Mouse (Mus musculus): ENCODE results near the gene Apaf1. TPM values are rescaled to one million over a fixed set of nuclear protein-coding genes. Genes with fewer than 3 reads are reported as not detected.

Apaf1 gene
- polyA plus RNA-seq, 1 experiment from 2014 or later: 25.9 TPM

DNA sequence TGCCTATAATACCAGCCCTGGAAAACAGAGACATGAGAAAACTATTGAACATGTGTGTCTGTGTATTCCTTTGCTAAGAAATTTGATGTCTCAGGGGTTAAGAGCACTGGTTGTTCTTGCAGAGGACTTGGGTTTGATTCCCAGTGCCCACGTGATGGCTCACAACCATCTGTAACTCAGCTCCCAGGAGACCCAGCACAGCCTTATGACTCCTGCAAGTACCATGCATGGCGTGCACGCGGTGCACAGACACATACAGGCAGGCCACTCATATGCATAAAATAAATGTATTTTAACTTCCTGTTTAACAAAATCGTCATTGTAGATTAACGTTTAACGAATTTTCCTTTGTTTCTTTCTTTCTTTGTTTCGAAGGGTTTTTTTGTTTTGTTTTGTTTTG, 15.5 kb upstream of the Apaf1 start:
- no peak overlapping the region for H3K27ac ChIP-seq (replicated peaks; ENCODE audit: low read depth, low read length)
- H3K27me3 ChIP-seq (replicated peaks; ENCODE audit: control insufficient read depth, insufficient read depth, low read length): no peaks in the 10 kb centered on the region
- H3K4me3 ChIP-seq (ENCODE audit: low read depth, low read length): no peak overlapping the region
- no peak overlapping the region for H3K4me2 ChIP-seq (ENCODE audit: low read depth, low read length)
- no peaks in the 10 kb centered on the region for H3K4me1 ChIP-seq (ENCODE audit: control insufficient read depth, insufficient read depth, low read length)
- 92% methylated on average over 8 of the region's 8 CpGs for WGBS
- H3K9me3 ChIP-seq (ENCODE audit: control insufficient read depth, low read length): no peaks in the 10 kb centered on the region
- ATAC-seq (ENCODE audit: low read depth) (no peak), DNase-seq (ENCODE audit: low spot score) (no peak)
- H3K9ac ChIP-seq (ENCODE audit: low read depth, low read length): no peak overlapping the region
- peaks cover 64% of the 10 kb centered on the region for H3K36me3 ChIP-seq (ENCODE audit: control insufficient read depth, insufficient read depth, low read length)

DNA sequence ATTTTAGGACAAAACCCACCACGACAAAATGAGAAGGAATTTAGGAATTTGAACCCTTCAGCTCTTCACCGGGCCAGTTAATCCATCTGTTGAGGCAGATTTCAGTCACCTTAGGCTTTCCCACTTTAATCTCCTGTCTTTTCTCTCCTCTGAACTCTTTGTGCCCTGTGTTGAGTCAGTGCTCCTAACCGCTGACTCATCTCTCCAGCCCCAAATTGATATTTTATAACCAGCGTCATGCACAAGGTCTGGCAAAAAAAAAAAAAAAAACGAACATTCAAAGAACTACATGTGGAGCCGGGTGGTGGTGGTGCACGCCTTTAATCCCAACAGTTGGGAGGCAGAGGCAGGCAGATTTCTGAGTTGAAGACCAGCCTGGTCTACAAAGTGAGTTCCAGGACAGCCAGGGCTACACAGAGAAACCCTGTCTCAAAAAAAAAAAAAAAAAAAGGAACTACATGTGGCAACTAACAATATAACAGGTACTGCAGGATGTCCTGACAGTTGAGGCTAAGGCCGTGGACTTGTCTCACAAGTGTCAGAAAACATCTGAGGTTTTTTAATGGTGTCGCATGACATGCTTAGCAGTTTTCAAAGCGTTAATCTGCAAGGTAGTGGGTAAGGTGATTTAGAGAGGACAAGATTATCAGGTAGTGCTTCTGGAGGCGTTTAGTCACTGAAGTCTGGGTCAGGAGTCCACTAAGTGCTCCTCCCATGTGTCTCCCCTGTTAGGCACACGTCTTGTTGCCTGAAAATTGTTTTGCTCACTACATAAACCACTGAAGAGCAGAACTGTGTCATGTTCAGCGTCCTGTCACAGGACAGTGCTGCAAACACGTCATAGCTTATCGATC, 11.9 kb upstream of the Apaf1 start:
- ATAC-seq (ENCODE audit: low read depth) (no peak), DNase-seq (ENCODE audit: low spot score) (no peak)
- Histone ChIP-seq H3K36me3 (ENCODE audit: control insufficient read depth, insufficient read depth, low read length) (peaks cover 51% of the 10 kb centered on the region), H3K27me3 (replicated peaks; ENCODE audit: control insufficient read depth, insufficient read depth, low read length) (no peaks in the 10 kb centered on the region), H3K27ac (replicated peaks; ENCODE audit: low read depth, low read length) (no peak overlapping the region), H3K4me1 (ENCODE audit: control insufficient read depth, insufficient read depth, low read length) (no peaks in the 10 kb centered on the region), H3K4me3 (ENCODE audit: low read depth, low read length) (no peak overlapping the region), H3K9me3 (ENCODE audit: control insufficient read depth, low read length) (no peaks in the 10 kb centered on the region), H3K4me2 (ENCODE audit: low read depth, low read length) (no peak overlapping the region), H3K9ac (ENCODE audit: low read depth, low read length) (no peak overlapping the region)
- WGBS: 85% methylated on average over 15 of the region's 15 CpGs

DNA sequence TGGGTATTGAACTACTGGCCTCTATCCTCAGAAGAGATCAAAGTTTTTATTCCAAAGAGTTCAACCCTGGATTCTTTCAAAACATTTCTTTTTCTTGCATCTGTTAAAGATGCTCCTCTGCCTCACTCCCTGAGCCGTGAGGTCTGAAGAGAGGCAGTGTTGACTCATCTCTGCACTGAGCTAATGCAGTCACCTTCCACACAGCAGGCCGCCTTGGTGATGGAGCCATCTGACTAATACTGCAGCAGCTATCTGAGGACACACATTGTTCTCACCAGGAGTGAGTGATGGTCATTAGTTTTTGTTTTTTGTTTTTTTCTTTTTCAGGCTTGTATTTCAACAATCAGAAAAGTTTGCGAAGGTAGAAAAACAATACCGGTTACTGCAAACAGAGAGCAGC, 10.2 kb upstream of the Apaf1 start:
- Histone ChIP-seq H3K36me3 (ENCODE audit: control insufficient read depth, insufficient read depth, low read length) (peaks cover 45% of the 10 kb centered on the region), H3K27me3 (replicated peaks; ENCODE audit: control insufficient read depth, insufficient read depth, low read length) (no peaks in the 10 kb centered on the region), H3K27ac (replicated peaks; ENCODE audit: low read depth, low read length) (no peak overlapping the region), H3K9me3 (ENCODE audit: control insufficient read depth, low read length) (no peaks in the 10 kb centered on the region), H3K9ac (ENCODE audit: low read depth, low read length) (no peak overlapping the region), H3K4me3 (ENCODE audit: low read depth, low read length) (no peak overlapping the region), H3K4me1 (ENCODE audit: control insufficient read depth, insufficient read depth, low read length) (no peaks in the 10 kb centered on the region), H3K4me2 (ENCODE audit: low read depth, low read length) (no peak overlapping the region)
- ATAC-seq (ENCODE audit: low read depth) (no peak), DNase-seq (ENCODE audit: low spot score) (no peak)
- 95% methylated on average over 4 of the region's 4 CpGs for WGBS

- 40% methylated on average over 12 of the region's 12 CpGs for WGBS
- peak overlapping the region; percentile 75 for H3K27ac ChIP-seq (replicated peaks; ENCODE audit: low read depth, low read length)
These were observed 890 bp upstream of the Apaf1 start for GRCm38 (mm10) chr10:91083393-91083927.

DNA sequence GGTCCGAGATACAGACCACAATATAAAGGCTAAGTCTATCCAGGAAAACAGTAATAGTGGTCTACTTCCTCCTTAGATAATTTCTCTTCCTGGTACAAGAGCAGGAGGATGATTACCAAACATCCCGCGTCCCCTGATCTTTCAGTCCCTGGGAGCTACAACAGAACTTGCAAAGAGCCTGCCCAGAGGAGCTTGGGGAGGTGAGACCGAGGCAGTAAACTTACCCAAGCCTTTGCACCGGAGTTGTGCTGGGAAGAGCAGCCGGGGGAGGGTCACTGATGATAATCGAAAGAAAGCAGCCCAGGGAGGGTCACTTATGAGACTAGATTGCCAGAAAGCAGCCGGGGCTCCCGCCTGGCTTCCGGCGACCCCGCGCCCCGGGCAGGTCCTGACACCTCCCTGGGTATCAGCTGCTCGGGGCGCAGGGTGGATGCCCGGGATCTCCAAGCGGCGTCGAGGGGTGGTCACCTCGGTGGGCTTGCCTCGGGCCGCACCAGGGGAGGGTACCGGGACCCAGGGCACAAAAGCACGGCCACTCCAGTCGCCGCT, 537 bp downstream of the Apaf1 start:
- DNase-seq (ENCODE audit: low spot score): peak; percentile 47
- under 1% methylated on average over 18 of the region's 27 CpGs for WGBS
- Histone ChIP-seq H3K36me3 (ENCODE audit: control insufficient read depth, insufficient read depth, low read length) (peaks cover 29% of the 10 kb centered on the region), H3K27ac (replicated peaks; ENCODE audit: low read depth, low read length) (peak overlapping the region; percentile 87), H3K4me1 (ENCODE audit: control insufficient read depth, insufficient read depth, low read length) (peaks cover 6% of the 10 kb centered on the region; the same call in 1 of the 2 replicates), H3K9me3 (ENCODE audit: control insufficient read depth, low read length) (no peaks in the 10 kb centered on the region), H3K27me3 (replicated peaks; ENCODE audit: control insufficient read depth, insufficient read depth, low read length) (no peaks in the 10 kb centered on the region), H3K4me2 (ENCODE audit: low read depth, low read length) (peak overlapping the region; percentile 70), H3K4me3 (ENCODE audit: low read depth, low read length) (peak overlapping the region; percentile 95), H3K9ac (ENCODE audit: low read depth, low read length) (peak overlapping the region; percentile 85)
- ATAC-seq (ENCODE audit: low read depth): peak; percentile 11

More at GRCm38 (mm10) chr10:91083393-91083927, 890 bp upstream of the Apaf1 start:
- no peak for DNase-seq (ENCODE audit: low spot score)
- H3K36me3 ChIP-seq (ENCODE audit: control insufficient read depth, insufficient read depth, low read length): peaks cover 15% of the 10 kb centered on the region; the same call in 1 of the 2 replicates
- peak overlapping the region; percentile 95 for H3K4me3 ChIP-seq (ENCODE audit: low read depth, low read length)
- no peaks in the 10 kb centered on the region for H3K27me3 ChIP-seq (replicated peaks; ENCODE audit: control insufficient read depth, insufficient read depth, low read length)
- no peaks in the 10 kb centered on the region for H3K9me3 ChIP-seq (ENCODE audit: control insufficient read depth, low read length)
- H3K9ac ChIP-seq (ENCODE audit: low read depth, low read length): peak overlapping the region; percentile 88
- no peak; the same call in 1 of the 2 replicates for ATAC-seq (ENCODE audit: low read depth)
- H3K4me2 ChIP-seq (ENCODE audit: low read depth, low read length): peak overlapping the region; percentile 69
- peaks cover 6% of the 10 kb centered on the region; the same call in 1 of the 2 replicates for H3K4me1 ChIP-seq (ENCODE audit: control insufficient read depth, insufficient read depth, low read length)

DNA sequence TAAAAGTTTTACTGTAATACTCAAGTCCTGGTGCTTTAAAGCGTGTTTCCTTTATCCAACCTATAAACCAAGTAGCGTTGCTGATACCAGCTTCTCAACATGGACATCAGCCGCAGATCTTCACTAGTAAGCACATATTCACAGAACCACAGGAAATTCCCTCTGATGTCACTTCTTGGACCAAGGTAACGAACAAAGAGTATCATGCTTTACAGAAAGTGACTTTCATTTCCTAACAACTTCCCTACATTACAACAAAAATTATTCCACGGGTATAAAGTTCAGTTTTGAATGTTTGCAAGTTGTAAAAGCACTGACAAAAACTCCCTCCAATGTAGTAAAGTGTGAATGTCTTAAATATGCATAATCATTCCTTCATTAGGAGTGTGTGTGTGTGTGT, 2.0 kb downstream of the Apaf1 start:
- H3K36me3 ChIP-seq (ENCODE audit: control insufficient read depth, insufficient read depth, low read length): peaks cover 42% of the 10 kb centered on the region
- H3K4me2 ChIP-seq (ENCODE audit: low read depth, low read length): peak overlapping the region; percentile 70; the same call in 1 of the 2 replicates
- no peak for ATAC-seq (ENCODE audit: low read depth)
- no peaks in the 10 kb centered on the region for H3K27me3 ChIP-seq (replicated peaks; ENCODE audit: control insufficient read depth, insufficient read depth, low read length)
- no peak overlapping the region for H3K4me3 ChIP-seq (ENCODE audit: low read depth, low read length)
- no peak for DNase-seq (ENCODE audit: low spot score)
- no peak overlapping the region for H3K27ac ChIP-seq (replicated peaks; ENCODE audit: low read depth, low read length)
- WGBS: 81% methylated on average over 5 of the region's 5 CpGs
- no peak overlapping the region for H3K9ac ChIP-seq (ENCODE audit: low read depth, low read length)
- H3K4me1 ChIP-seq (ENCODE audit: control insufficient read depth, insufficient read depth, low read length): peaks cover 6% of the 10 kb centered on the region; the same call in 1 of the 2 replicates
- H3K9me3 ChIP-seq (ENCODE audit: control insufficient read depth, low read length): no peaks in the 10 kb centered on the region

GRCm38 (mm10) chr10:91076667-91077066, 5.9 kb downstream of the Apaf1 start:
- no peak overlapping the region for H3K4me2 ChIP-seq (ENCODE audit: low read depth, low read length)
- no peak overlapping the region for H3K27ac ChIP-seq (replicated peaks; ENCODE audit: low read depth, low read length)
- H3K9ac ChIP-seq (ENCODE audit: low read depth, low read length): no peak overlapping the region
- no peaks in the 10 kb centered on the region for H3K27me3 ChIP-seq (replicated peaks; ENCODE audit: control insufficient read depth, insufficient read depth, low read length)
- H3K4me1 ChIP-seq (ENCODE audit: control insufficient read depth, insufficient read depth, low read length): no peaks in the 10 kb centered on the region
- H3K4me3 ChIP-seq (ENCODE audit: low read depth, low read length): no peak overlapping the region
- peaks cover 50% of the 10 kb centered on the region for H3K36me3 ChIP-seq (ENCODE audit: control insufficient read depth, insufficient read depth, low read length)
- no peaks in the 10 kb centered on the region for H3K9me3 ChIP-seq (ENCODE audit: control insufficient read depth, low read length)
- no peak for ATAC-seq (ENCODE audit: low read depth)
- no peak for DNase-seq (ENCODE audit: low spot score)
- 88% methylated on average over 2 of the region's 2 CpGs for WGBS

DNA sequence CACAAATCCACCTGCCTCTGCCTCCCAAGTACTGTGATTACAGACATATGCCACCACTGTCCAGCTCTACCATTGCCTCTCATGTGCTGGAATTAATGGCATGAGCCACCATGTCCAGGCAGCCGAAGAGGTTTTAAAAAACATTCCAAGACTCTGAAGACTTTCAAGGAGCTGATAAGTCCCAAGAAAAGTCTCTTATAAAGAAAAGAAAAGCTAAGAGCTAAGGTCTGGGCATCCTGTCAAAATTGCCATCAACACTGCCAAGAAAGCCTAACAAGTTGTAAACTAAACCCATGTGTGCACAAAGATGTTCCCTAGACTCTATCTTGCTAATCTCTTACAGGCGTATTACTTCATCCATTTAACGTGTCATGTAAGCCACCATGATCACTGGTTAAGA, 9.2 kb downstream of the Apaf1 start:
- WGBS: 55% methylated on average over 3 of the region's 3 CpGs
- Histone ChIP-seq H3K9me3 (ENCODE audit: control insufficient read depth, low read length) (no peaks in the 10 kb centered on the region), H3K9ac (ENCODE audit: low read depth, low read length) (no peak overlapping the region), H3K4me1 (ENCODE audit: control insufficient read depth, insufficient read depth, low read length) (no peaks in the 10 kb centered on the region), H3K4me3 (ENCODE audit: low read depth, low read length) (no peak overlapping the region), H3K36me3 (ENCODE audit: control insufficient read depth, insufficient read depth, low read length) (peaks cover 46% of the 10 kb centered on the region), H3K4me2 (ENCODE audit: low read depth, low read length) (no peak overlapping the region), H3K27ac (replicated peaks; ENCODE audit: low read depth, low read length) (0 out of 2 replicates have a peak overlapping the region, but pooled peaks have one; percentile 21), H3K27me3 (replicated peaks; ENCODE audit: control insufficient read depth, insufficient read depth, low read length) (no peaks in the 10 kb centered on the region)
- ATAC-seq (ENCODE audit: low read depth) (no peak), DNase-seq (ENCODE audit: low spot score) (peak; percentile 85)

Data from embryonic facial prominence, embryonic 14.5 days (tissue).